Mouse (Mus musculus): Measurements from ENCODE around the gene Zfp317. TPM values are rescaled to one million over a fixed set of nuclear protein-coding genes. Genes with fewer than 3 reads are reported as not detected.
"Not testable (repeated sequence)": the region's sequence is repeated elsewhere in the genome, so short reads cannot be mapped to it uniquely, and the experiment has no call there.

Zfp317 gene
- 10 to 100 TPM; 26.7 to 28.0 TPM for total RNA-seq (2021)

GRCm38 (mm10) chr9:19621843-19622822, at the start of gene Zfp317:
Gene Zfp317, plus strand, starts transcription at chr9:19622102.
- intact Hi-C loops (cut with DNase I), result no loop called here

GRCm38 (mm10) chr9:19582317-19582716, 39.6 kb upstream of the Zfp317 start, which contains the start of gene Olfr855:
Gene Olfr855, plus strand, starts transcription at chr9:19582617.
- intact Hi-C loops (cut with DNase I), result no loop called here
- no peak for DNase-seq

More at GRCm38 (mm10) chr9:19621843-19622822, at the start of gene Zfp317:
- DNase-seq, result peak; percentile 86

- no peak for DNase-seq
- intact Hi-C loops (cut with DNase I), result no loop called here
Observed at GRCm38 (mm10) chr9:19621297-19621696, 605 bp upstream of the Zfp317 start.

GRCm38 (mm10) chr9:19629574-19629973, 7.7 kb downstream of the Zfp317 start:
- intact Hi-C loops (cut with DNase I), result no loop called here
- DNase-seq, result no peak

- intact Hi-C loops (cut with DNase I), result no loop called here
- no peak for DNase-seq
Observed at GRCm38 (mm10) chr9:19645193-19645592, 23.3 kb downstream of the Zfp317 start.

- intact Hi-C loops (cut with DNase I), result no loop called here
- no peak for DNase-seq
Observed at GRCm38 (mm10) chr9:19690281-19690680, 68.4 kb downstream of the Zfp317 start.

GRCm38 (mm10) chr9:19691426-19691825, 69.5 kb downstream of the Zfp317 start:
- intact Hi-C loops (cut with DNase I), result no loop called here
- DNase-seq, result no peak

- intact Hi-C loops (cut with DNase I), result no loop called here
- peak; percentile 6 for DNase-seq
Observed at GRCm38 (mm10) chr9:19692430-19692829, 70.5 kb downstream of the Zfp317 start.

- intact Hi-C loops (cut with DNase I); DNase-seq: not testable (repeated sequence)
Observed at GRCm38 (mm10) chr9:19694285-19694684, 72.4 kb downstream of the Zfp317 start.

- intact Hi-C loops (cut with DNase I); DNase-seq: not testable (repeated sequence)
Observed at GRCm38 (mm10) chr9:19694898-19695379, 73.0 kb downstream of the Zfp317 start.

Other genes starting within 250 kb of the Zfp317 start
- gene Olfr847, start 243.4 kb upstream of the Zfp317 start, total RNA-seq (2021), result not detected
- gene Olfr849, start 181.8 kb upstream of the Zfp317 start, total RNA-seq (2021), result not detected
- gene Olfr850, start 143.9 kb upstream of the Zfp317 start, total RNA-seq (2021), result not detected
- gene Olfr851, start 128.8 kb upstream of the Zfp317 start, total RNA-seq (2021), result not detected
- not detected for gene Olfr853, start 81.0 kb upstream of the Zfp317 start, total RNA-seq (2021)
- not detected for gene Olfr854, start 54.7 kb upstream of the Zfp317 start, total RNA-seq (2021)
- gene Olfr855, start 39.5 kb upstream of the Zfp317 start, total RNA-seq (2021), result not detected
- not detected for gene Olfr857, start 87.3 kb downstream of the Zfp317 start, total RNA-seq (2021)
- gene Olfr58, start 158.2 kb downstream of the Zfp317 start, total RNA-seq (2021), result not detected
- not detected for gene Olfr859, start 182.8 kb downstream of the Zfp317 start, total RNA-seq (2021)
- not detected for gene Olfr860, start 227.6 kb downstream of the Zfp317 start, total RNA-seq (2021)

Measured in left cerebral cortex, postnatal 4 days (tissue).